Mouse (Mus musculus): ENCODE measurements around the gene Stat2. TPM values are rescaled to one million over a fixed set of nuclear protein-coding genes. Genes with fewer than 3 reads are reported as not detected.

Gene Stat2
- polyA plus RNA-seq, 1 experiment from 2014 or later: 25.6 TPM

- Histone ChIP-seq H3K4me1 (peaks cover under 1% of the 10 kb centered on the region; the same call in 1 of the 2 replicates), H3K9ac (no peak overlapping the region), H3K4me2 (replicated peaks) (no peak overlapping the region), H3K9me3 (no peaks in the 10 kb centered on the region), H3K27me3 (replicated peaks) (no peaks in the 10 kb centered on the region), H3K27ac (no peak overlapping the region), H3K4me3 (no peak overlapping the region), H3K36me3 (peaks cover 32% of the 10 kb centered on the region)
- ATAC-seq (ENCODE audit: low FRiP score, low read depth): no peak
- 87% methylated on average over 15 of the region's 15 CpGs for WGBS
Observed at GRCm38 (mm10) chr10:128237807-128238480, 32.4 kb upstream of the Stat2 start.

- Histone ChIP-seq H3K9ac (no peak overlapping the region), H3K27ac (no peak overlapping the region), H3K27me3 (replicated peaks) (no peaks in the 10 kb centered on the region), H3K4me1 (no peaks in the 10 kb centered on the region), H3K36me3 (peaks cover 42% of the 10 kb centered on the region), H3K4me3 (no peak overlapping the region), H3K9me3 (no peaks in the 10 kb centered on the region), H3K4me2 (replicated peaks) (no peak overlapping the region)
- no peak for ATAC-seq (ENCODE audit: low FRiP score, low read depth)
- 97% methylated on average over 4 of the region's 4 CpGs for WGBS
Observed at GRCm38 (mm10) chr10:128239140-128239539, 31.2 kb upstream of the Stat2 start.

GRCm38 (mm10) chr10:128240131-128240530 lies 30.2 kb upstream of the Stat2 start:
- no peaks in the 10 kb centered on the region for H3K9me3 ChIP-seq
- no peaks in the 10 kb centered on the region for H3K4me1 ChIP-seq
- H3K27ac ChIP-seq: no peak overlapping the region
- H3K9ac ChIP-seq: no peak overlapping the region
- 95% methylated on average over 18 of the region's 18 CpGs for WGBS
- H3K4me2 ChIP-seq (replicated peaks): no peak overlapping the region
- H3K4me3 ChIP-seq: no peak overlapping the region
- H3K27me3 ChIP-seq (replicated peaks): no peaks in the 10 kb centered on the region
- ATAC-seq (ENCODE audit: low FRiP score, low read depth): no peak
- peaks cover 52% of the 10 kb centered on the region for H3K36me3 ChIP-seq

GRCm38 (mm10) chr10:128243252-128243651 lies 27.1 kb upstream of the Stat2 start:
- H3K36me3 ChIP-seq: peaks cover 83% of the 10 kb centered on the region
- H3K4me3 ChIP-seq: no peak overlapping the region
- no peak overlapping the region for H3K9ac ChIP-seq
- H3K4me1 ChIP-seq: no peaks in the 10 kb centered on the region
- H3K9me3 ChIP-seq: no peaks in the 10 kb centered on the region
- no peak overlapping the region for H3K4me2 ChIP-seq (replicated peaks)
- H3K27ac ChIP-seq: no peak overlapping the region
- H3K27me3 ChIP-seq (replicated peaks): no peaks in the 10 kb centered on the region
- 98% methylated on average over 8 of the region's 8 CpGs for WGBS
- no peak for ATAC-seq (ENCODE audit: low FRiP score, low read depth)

GRCm38 (mm10) chr10:128244121-128244520 lies 26.2 kb upstream of the Stat2 start:
- no peak overlapping the region for H3K27ac ChIP-seq
- no peak overlapping the region for H3K4me2 ChIP-seq (replicated peaks)
- no peak overlapping the region for H3K4me3 ChIP-seq
- H3K36me3 ChIP-seq: peaks cover 91% of the 10 kb centered on the region
- ATAC-seq (ENCODE audit: low FRiP score, low read depth): no peak
- WGBS: 95% methylated on average over 15 of the region's 15 CpGs
- H3K4me1 ChIP-seq: no peaks in the 10 kb centered on the region
- no peaks in the 10 kb centered on the region for H3K27me3 ChIP-seq (replicated peaks)
- no peaks in the 10 kb centered on the region for H3K9me3 ChIP-seq
- no peak overlapping the region for H3K9ac ChIP-seq

- ATAC-seq (ENCODE audit: low FRiP score, low read depth): no peak
- H3K36me3 ChIP-seq: peaks cover 96% of the 10 kb centered on the region
Observed at GRCm38 (mm10) chr10:128247020-128247732, 23.2 kb upstream of the Stat2 start.

GRCm38 (mm10) chr10:128250565-128250964 lies 19.8 kb upstream of the Stat2 start:
- 95% methylated on average over 13 of the region's 13 CpGs for WGBS
- Histone ChIP-seq H3K27me3 (replicated peaks) (no peaks in the 10 kb centered on the region), H3K4me3 (no peak overlapping the region), H3K27ac (no peak overlapping the region), H3K9ac (no peak overlapping the region), H3K4me2 (replicated peaks) (no peak overlapping the region), H3K9me3 (no peaks in the 10 kb centered on the region), H3K36me3 (peaks cover 77% of the 10 kb centered on the region), H3K4me1 (no peaks in the 10 kb centered on the region)
- ATAC-seq (ENCODE audit: low FRiP score, low read depth): no peak

More at GRCm38 (mm10) chr10:128247020-128247732, 23.2 kb upstream of the Stat2 start:
- Histone ChIP-seq H3K27me3 (replicated peaks) (no peaks in the 10 kb centered on the region), H3K4me3 (no peak overlapping the region), H3K4me2 (replicated peaks) (no peak overlapping the region), H3K9me3 (no peaks in the 10 kb centered on the region), H3K4me1 (no peaks in the 10 kb centered on the region), H3K27ac (no peak overlapping the region), H3K9ac (no peak overlapping the region)
- WGBS: 85% methylated on average over 17 of the region's 17 CpGs

- Histone ChIP-seq H3K4me3 (no peak within 1 kb of the TSS), H3K4me1 (no peaks in the 10 kb centered on the region), H3K9ac (no peak within 1 kb of the TSS), H3K27me3 (replicated peaks) (no peaks in the 10 kb centered on the region), H3K9me3 (no peaks in the 10 kb centered on the region), H3K36me3 (peaks cover 45% of the 10 kb centered on the region), H3K27ac (no peak within 1 kb of the TSS), H3K4me2 (replicated peaks) (no peak within 1 kb of the TSS)
- no peak for ATAC-seq (ENCODE audit: low FRiP score, low read depth)
- 92% methylated on average over 4 of the region's 4 CpGs for WGBS
Observed at GRCm38 (mm10) chr10:128253677-128254255, 16.6 kb upstream of the Stat2 start, which contains the start of gene Apon. Apon (plus strand) TSS chr10:128254096.

GRCm38 (mm10) chr10:128255925-128256324 lies 14.4 kb upstream of the Stat2 start:
- peaks cover 24% of the 10 kb centered on the region for H3K36me3 ChIP-seq
- no peak overlapping the region for H3K9ac ChIP-seq
- ATAC-seq (ENCODE audit: low FRiP score, low read depth): no peak
- no peak overlapping the region for H3K27ac ChIP-seq
- no peak overlapping the region for H3K4me3 ChIP-seq
- H3K4me2 ChIP-seq (replicated peaks): no peak overlapping the region
- no peaks in the 10 kb centered on the region for H3K4me1 ChIP-seq
- H3K27me3 ChIP-seq (replicated peaks): no peaks in the 10 kb centered on the region
- no peaks in the 10 kb centered on the region for H3K9me3 ChIP-seq
- WGBS: 90% methylated on average over 8 of the region's 8 CpGs

- 70% methylated on average over 8 of the region's 8 CpGs for WGBS
- Histone ChIP-seq H3K9ac (no peak overlapping the region), H3K4me3 (no peak overlapping the region), H3K4me2 (replicated peaks) (no peak overlapping the region), H3K4me1 (no peaks in the 10 kb centered on the region), H3K36me3 (peaks cover 20% of the 10 kb centered on the region), H3K27me3 (replicated peaks) (no peaks in the 10 kb centered on the region), H3K9me3 (no peaks in the 10 kb centered on the region), H3K27ac (no peak overlapping the region)
- ATAC-seq (ENCODE audit: low FRiP score, low read depth): no peak
Observed at GRCm38 (mm10) chr10:128256328-128256727, 14.0 kb upstream of the Stat2 start.

GRCm38 (mm10) chr10:128258953-128259352 lies 11.4 kb upstream of the Stat2 start:
- Histone ChIP-seq H3K9ac (no peak overlapping the region), H3K4me2 (replicated peaks) (no peak overlapping the region), H3K4me3 (no peak overlapping the region), H3K36me3 (no peaks in the 10 kb centered on the region), H3K27me3 (replicated peaks) (no peaks in the 10 kb centered on the region), H3K4me1 (no peaks in the 10 kb centered on the region), H3K27ac (no peak overlapping the region), H3K9me3 (no peaks in the 10 kb centered on the region)
- WGBS: 87% methylated on average over 4 of the region's 4 CpGs
- ATAC-seq (ENCODE audit: low FRiP score, low read depth): no peak

GRCm38 (mm10) chr10:128259946-128260345 lies 10.4 kb upstream of the Stat2 start:
- 85% methylated on average over 5 of the region's 5 CpGs for WGBS
- no peak for ATAC-seq (ENCODE audit: low FRiP score, low read depth)

More at GRCm38 (mm10) chr10:128259946-128260345, 10.4 kb upstream of the Stat2 start:
- Histone ChIP-seq H3K36me3 (no peaks in the 10 kb centered on the region), H3K9ac (no peak overlapping the region), H3K27ac (no peak overlapping the region), H3K9me3 (no peaks in the 10 kb centered on the region), H3K4me2 (replicated peaks) (no peak overlapping the region), H3K4me1 (no peaks in the 10 kb centered on the region), H3K27me3 (replicated peaks) (no peaks in the 10 kb centered on the region), H3K4me3 (no peak overlapping the region)
